In genomic region chr7:128266056-128266455, GRCm38 (mm10) we compare ENCODE assay signal across 25 mouse cellular contexts. TPM values are rescaled to one million over a fixed set of nuclear protein-coding genes. Genes with fewer than 3 reads are reported as not detected.
"Had no signal": no experiment of that assay in that cellular context is flagged by ENCODE, and none has a peak within 500 bp of the region (broad histone marks: within the 10 kb centered on the region; RNA-seq: fewer than 3 reads in every experiment).

No protein-coding gene starts in this region.

- H3K9ac ChIP-seq: heart, embryonic 12.5 days; hindbrain, embryonic 12.5 days; hindbrain, embryonic 14.5 days; intestine, embryonic 15.5 days; limb, embryonic 12.5 days; liver, embryonic 13.5 days; liver, embryonic 15.5 days; liver, postnatal 0 days had no signal

- H3K27me3 ChIP-seq: hindbrain, embryonic 12.5 days; intestine, embryonic 15.5 days; limb, embryonic 12.5 days had no signal

- ATAC-seq: forebrain, embryonic 16.5 days; hindbrain, embryonic 16.5 days; inflammation-experienced regulatory T-cells, adult 6 months; intestine, embryonic 15.5 days; intestine, postnatal 0 days; liver, postnatal 0 days had no signal

- H3K4me1 ChIP-seq: hindbrain, embryonic 12.5 days; limb, embryonic 12.5 days had no signal

- H3K9me3 ChIP-seq: heart, embryonic 10.5 days; heart, embryonic 12.5 days; hindbrain, embryonic 10.5 days; hindbrain, embryonic 12.5 days; intestine, embryonic 15.5 days; limb, embryonic 10.5 days; limb, embryonic 12.5 days; liver, embryonic 13.5 days; liver, embryonic 15.5 days had no signal

- DNase-seq: gastrocnemius, adult 2 months; gastrocnemius, postnatal 10 days; gastrocnemius, postnatal 25 days; heart, adult 18-20 months; heart, postnatal 10 days; heart, postnatal 4 days; liver; liver, embryonic 13.5 days; liver, postnatal 0 days had no signal

- H3K4me3 ChIP-seq: gastrocnemius, adult 2 months; heart, embryonic 10.5 days; heart, embryonic 12.5 days; hindbrain, embryonic 10.5 days; hindbrain, embryonic 12.5 days; intestine, embryonic 15.5 days; layer of hippocampus, adult 2 months; left cerebral cortex, adult 2 months; limb, embryonic 10.5 days; limb, embryonic 12.5 days; liver, embryonic 13.5 days; liver, embryonic 15.5 days had no signal

- H3K4me2 ChIP-seq: heart, embryonic 12.5 days; hindbrain, embryonic 12.5 days; hindbrain, embryonic 14.5 days; intestine, embryonic 15.5 days; limb, embryonic 12.5 days; liver, embryonic 11.5 days; liver, embryonic 13.5 days; liver, embryonic 15.5 days had no signal

- H3K27ac ChIP-seq: gastrocnemius, adult 2 months; heart, embryonic 10.5 days; hindbrain, embryonic 10.5 days; hindbrain, embryonic 12.5 days; hindbrain, embryonic 14.5 days; intestine, embryonic 15.5 days; layer of hippocampus, adult 2 months; left cerebral cortex, adult 2 months; limb, embryonic 10.5 days; limb, embryonic 12.5 days; liver, embryonic 13.5 days; liver, embryonic 15.5 days had no signal

RNA-seq across cellular contexts. Expression of gene Slc5a2, which starts 0.6 kb away (rescaled TPM):
- polyA plus RNA-seq: forebrain, embryonic 16.5 days; hindbrain, embryonic 12.5 days; hindbrain, embryonic 14.5 days; inflammation-experienced regulatory T-cells, adult 6 months; intestine, postnatal 0 days; limb, embryonic 12.5 days had no signal
